Mouse (Mus musculus) CH12.LX (cell line): Measurements from ENCODE around the gene Klk1b3. TPM values are rescaled to one million over a fixed set of nuclear protein-coding genes. Genes with fewer than 3 reads are reported as not detected.

Experiments
- DNase-seq: peaks from one replicate; pipeline ENCODE4 v3.0.0-alpha.2; 2013; ENCODE audit errors: extremely low read depth
- H3K27ac ChIP-seq: 2 replicates; pipeline ENCODE4 v1.5.1; 2012; ENCODE audit warnings: low read depth, mild to moderate bottlenecking, control low read depth, moderate library complexity; ENCODE audit not compliant: insufficient read depth
- H3K27me3 ChIP-seq: replicated peaks from 2 replicates; pipeline ENCODE3; 2012; ENCODE audit warnings: inconsistent platforms
- H3K36me3 ChIP-seq, 2 experiments: replicated peaks in 1 of 2; 2 replicates each; pipeline versions ENCODE3 to v1.6.1; 2012; ENCODE audit warnings: inconsistent platforms in 1 of 2, low read length in 1 of 2, mild to moderate bottlenecking in 1 of 2, mixed read lengths in 1 of 2, moderate library complexity in 1 of 2; ENCODE audit not compliant: control insufficient read depth in 1 of 2, insufficient read depth in 1 of 2
- H3K4me1 ChIP-seq, 2 experiments: 2 replicates each; pipeline ENCODE4 v1.6.1; 2012; ENCODE audit warnings: inconsistent platforms in 1 of 2, moderate library complexity in 1 of 2; ENCODE audit not compliant: insufficient read depth in 2 of 2, control insufficient read depth in 1 of 2
- H3K4me2 ChIP-seq: 2 replicates; pipeline ENCODE4 v1.6.1; 2012; ENCODE audit warnings: low read depth, mild to moderate bottlenecking, control low read depth; ENCODE audit not compliant: poor library complexity, insufficient read depth, severe bottlenecking
- H3K4me3 ChIP-seq, 3 experiments: fragments of 150-350 bp in 1 of 3; sonication (generic) in 1 of 3; replicated peaks in 1 of 3; 2 replicates each; pipeline versions ENCODE3 to v1.5.1; 2011 to 2012; ENCODE audit warnings: low read depth in 2 of 3, low read length in 2 of 3, mild to moderate bottlenecking in 2 of 3, moderate library complexity in 2 of 3, control low read depth in 1 of 3, improper control_type of control experiment in 1 of 3, inconsistent platforms in 1 of 3, mixed read lengths in 1 of 3; ENCODE audit not compliant: poor library complexity in 1 of 3
- H3K79me2 ChIP-seq: replicated peaks from 2 replicates; pipeline ENCODE4 v1.6.1; 2012; ENCODE audit warnings: mild to moderate bottlenecking, moderate library complexity; ENCODE audit not compliant: control insufficient read depth, poor library complexity, insufficient read depth, severe bottlenecking; ENCODE audit errors: extremely low read depth
- H3K9ac ChIP-seq: 2 replicates; pipeline ENCODE4 v1.6.1; 2012; ENCODE audit warnings: low read depth, mild to moderate bottlenecking, control low read depth, moderate library complexity; ENCODE audit not compliant: insufficient read depth
- H3K9me3 ChIP-seq: replicated peaks from 2 replicates; pipeline ENCODE3; 2012; ENCODE audit warnings: low read length, inconsistent platforms, mixed read lengths
- BHLHE40 ChIP-seq: IDR thresholded peaks from 2 replicates; pipeline ENCODE4 v1.6.1; 2011; ENCODE audit warnings: mild to moderate bottlenecking, low read depth, low read length, improper control_type of control experiment
- CHD1 ChIP-seq: IDR thresholded peaks from 2 replicates; pipeline ENCODE4 v1.6.1; 2012; ENCODE audit warnings: low read depth, low read length, improper control_type of control experiment, inconsistent platforms
- ETS1 ChIP-seq: conservative IDR thresholded peaks from 2 replicates; pipeline ENCODE4 v1.6.1; 2012; ENCODE audit warnings: low read depth, mild to moderate bottlenecking, inconsistent platforms, low read length, improper control_type of control experiment, moderate library complexity
- GABPA ChIP-seq: IDR thresholded peaks from 2 replicates; pipeline ENCODE4 v1.6.1; 2012; ENCODE audit warnings: low read depth, low read length, improper control_type of control experiment, inconsistent platforms; ENCODE audit not compliant: insufficient replicate concordance
- JUND ChIP-seq: conservative IDR thresholded peaks from 2 replicates; pipeline ENCODE4 v1.6.1; 2011; ENCODE audit warnings: low read depth, low read length, improper control_type of control experiment
- MXI1 ChIP-seq: IDR thresholded peaks from 2 replicates; pipeline ENCODE4 v1.6.1; 2011; ENCODE audit warnings: mild to moderate bottlenecking, low read depth, low read length, improper control_type of control experiment
- MYC ChIP-seq: IDR thresholded peaks from 2 replicates; pipeline ENCODE4 v1.6.1; 2011; ENCODE audit warnings: low read depth, mild to moderate bottlenecking, improper control_type of control experiment, low read length
- NELFE ChIP-seq: IDR thresholded peaks from 2 replicates; pipeline ENCODE4 v1.6.1; 2011; ENCODE audit warnings: low read depth, low read length, improper control_type of control experiment
- NRF1 ChIP-seq: IDR thresholded peaks from 2 replicates; pipeline ENCODE4 v1.6.1; 2014; ENCODE audit warnings: low read depth, mild to moderate bottlenecking, inconsistent platforms, low read length, improper control_type of control experiment, moderate library complexity
- PAX5 ChIP-seq: IDR thresholded peaks from 2 replicates; pipeline ENCODE4 v1.6.1; 2012; ENCODE audit warnings: low read length, inconsistent platforms, mixed read lengths
- POLR2A ChIP-seq: IDR thresholded peaks from 2 replicates; pipeline ENCODE4 v1.6.1; 2011; ENCODE audit warnings: low read depth, mild to moderate bottlenecking, improper control_type of control experiment, low read length
- RAD21 ChIP-seq: IDR thresholded peaks from 2 replicates; pipeline ENCODE4 v1.6.1; 2011; ENCODE audit warnings: low read depth, mild to moderate bottlenecking, low read length, improper control_type of control experiment, moderate library complexity
- SIN3A ChIP-seq: IDR thresholded peaks from 2 replicates; pipeline ENCODE4 v1.6.1; 2012; ENCODE audit warnings: low read length, improper control_type of control experiment, inconsistent platforms
- TBP ChIP-seq: conservative IDR thresholded peaks from 2 replicates; pipeline ENCODE4 v1.6.1; 2011; ENCODE audit warnings: low read depth, low read length, improper control_type of control experiment
- TCF12 ChIP-seq: IDR thresholded peaks from 2 replicates; pipeline ENCODE4 v1.6.1; 2014; ENCODE audit warnings: low read depth, mild to moderate bottlenecking, inconsistent platforms, low read length, improper control_type of control experiment
- USF1 ChIP-seq: IDR thresholded peaks from 2 replicates; pipeline ENCODE4 v1.6.1; 2014; ENCODE audit warnings: low read depth, mild to moderate bottlenecking, inconsistent platforms, low read length, improper control_type of control experiment
- USF2 ChIP-seq: conservative IDR thresholded peaks from 2 replicates; pipeline ENCODE4 v1.6.1; 2011; ENCODE audit warnings: low read depth, low read length, improper control_type of control experiment
- ZMIZ1 ChIP-seq: IDR thresholded peaks from 2 replicates; pipeline ENCODE4 v1.6.1; 2012; ENCODE audit warnings: low read depth, mild to moderate bottlenecking, inconsistent platforms, low read length, improper control_type of control experiment
- dilution Hi-C: fragments of 300-500 bp; cut with MboI; formaldehyde crosslinking; loops from 2 replicates; pipeline ENCODE4 v1.14.3; 2020; ENCODE audit warnings: low sequenced_read_pairs; ENCODE audit not compliant: extremely low pct_unique_long_range_greater_than_20kb, extremely low pct_ligation_motif_present
- in situ Hi-C: fragments of 300-500 bp; cut with MboI; formaldehyde crosslinking; loops from 3 replicates; pipeline ENCODE4 v1.14.3; 2019; ENCODE audit warnings: low sequenced_read_pairs, low pct_ligation_motif_present, low pct_unique_long_range_greater_than_20kb, mixed read lengths
- polyA plus RNA-seq: library from polyadenylated mRNA; unstranded; fragments of >175 nt; gene quantifications from 2 replicates; pipeline ENCODE4 v1.2.1, GENCODE M21; 2012; ENCODE audit warnings: low read depth; ENCODE audit not compliant: insufficient read length
- total RNA-seq, 2 experiments: library from RNA; depleted of rRNA; stranded (reverse); fragments of 300-350 nt in 1 of 2; fragments of >200 nt in 1 of 2; gene quantifications; 2 replicates each; pipeline ENCODE4 v1.2.3; 2012 to 2014

Gene Klk1b3
- total and polyA plus RNA-seq, 3 experiments, result not detected

DNA sequence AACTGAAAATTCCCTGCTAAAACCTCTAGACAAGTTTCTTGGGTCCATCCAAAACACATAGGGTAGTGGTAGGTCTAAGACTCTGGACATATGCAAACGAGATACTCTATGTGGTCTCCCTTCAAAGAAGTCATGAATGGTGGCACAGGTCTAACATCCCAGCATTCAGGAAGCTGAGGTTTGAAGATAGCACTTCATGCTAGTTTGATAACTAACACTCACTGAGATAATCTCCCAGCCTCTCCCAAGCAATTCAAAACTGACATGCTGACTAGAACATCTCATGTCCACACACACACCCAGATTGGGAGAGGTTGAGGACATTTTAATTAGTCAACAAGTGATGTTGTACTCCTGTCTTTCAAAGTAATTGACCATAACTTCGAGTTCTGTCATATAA, 41.9 kb downstream of the Klk1b3 start:
- H3K36me3 ChIP-seq, result no peaks in the 10 kb centered on the region
- peaks cover 0 to 6% of the 10 kb centered on the region in 2 experiments; a peak in 2 of 4 replicates for H3K4me1 ChIP-seq
- in situ Hi-C loops, result no loop called here
- dilution Hi-C loops, result no loop called here
- no peak for TF ChIP-seq GABPA
- no peak for TF ChIP-seq ZMIZ1
- no peak for TF ChIP-seq RAD21
- no peak for TF ChIP-seq NELFE
- no peak for TF ChIP-seq NRF1
- no peak for TF ChIP-seq POLR2A
- TF ChIP-seq MYC, result no peak
- no peak for TF ChIP-seq BHLHE40
- no peak for TF ChIP-seq PAX5
- no peak for TF ChIP-seq MXI1
- TF ChIP-seq TBP, result no peak
- TF ChIP-seq USF1, result no peak
- no peak for TF ChIP-seq SIN3A
- no peak for TF ChIP-seq USF2
- TF ChIP-seq ETS1, result no peak
- TF ChIP-seq TCF12, result no peak
- no peak for TF ChIP-seq CHD1
- TF ChIP-seq, all 38 proteins: peak for 0
- H3K4me2 ChIP-seq, result no peak overlapping the region
- no peak overlapping the region for H3K27ac ChIP-seq
- H3K27me3 ChIP-seq, result peaks cover 9% of the 10 kb centered on the region
- no peaks in the 10 kb centered on the region for H3K9me3 ChIP-seq
- no peaks in the 10 kb centered on the region for H3K79me2 ChIP-seq
- no peak overlapping the region for H3K4me3 ChIP-seq
- H3K9ac ChIP-seq, result no peak overlapping the region
- DNase-seq, result no peak

GRCm38 (mm10) chr7:44240712-44241111, 42.7 kb downstream of the Klk1b3 start:
- no peaks in the 10 kb centered on the region for H3K9me3 ChIP-seq

More at GRCm38 (mm10) chr7:44240712-44241111, 42.7 kb downstream of the Klk1b3 start:
- Histone ChIP-seq H3K4me1 (peaks cover 5 to 13% of the 10 kb centered on the region in 2 experiments), H3K27ac (no peak overlapping the region), H3K27me3 (peaks cover 9% of the 10 kb centered on the region), H3K4me3 (no peak overlapping the region), H3K9ac (no peak overlapping the region), H3K79me2 (0 out of 2 replicates have a peak, but pooled peaks cover 4% of the 10 kb centered on the region), H3K36me3 (no peaks in the 10 kb centered on the region), H3K4me2 (no peak overlapping the region)
- DNase-seq, result no peak
- dilution Hi-C loops (no loop called here), in situ Hi-C loops (no loop called here)
- TF ChIP-seq JUND, result no peak
- no peak for TF ChIP-seq BHLHE40
- no peak for TF ChIP-seq SIN3A
- no peak for TF ChIP-seq ETS1
- no peak for TF ChIP-seq RAD21
- TF ChIP-seq CHD1, result no peak
